Mouse (Mus musculus): ENCODE data around the gene Gjb3. TPM values are rescaled to one million over a fixed set of nuclear protein-coding genes. Genes with fewer than 3 reads are reported as not detected.

Gjb3 gene
- polyA plus RNA-seq, 1 experiment from 2014 or later, result 0.17 TPM

DNA sequence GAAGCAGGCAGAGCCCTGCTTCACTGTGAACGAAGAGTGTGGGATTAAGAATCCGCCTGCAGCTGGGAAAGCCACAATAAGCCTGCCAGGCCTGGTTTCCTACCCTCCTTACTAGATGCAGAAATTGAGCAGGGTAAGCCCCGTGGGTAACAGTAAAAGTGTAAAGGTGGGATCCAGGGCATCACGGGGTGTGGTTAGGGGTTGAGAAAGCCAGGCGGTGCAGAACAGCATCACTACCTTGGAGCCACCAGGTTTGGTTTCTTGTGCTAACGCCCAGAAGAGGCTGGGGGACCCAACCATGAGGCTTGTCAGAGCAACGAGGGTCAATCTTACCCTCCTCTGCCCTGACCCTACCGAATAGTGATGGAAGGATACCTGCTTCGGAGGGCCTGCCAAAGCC, 16.1 kb downstream of the Gjb3 start:
- no peaks in the 10 kb centered on the region; the same call in 1 of the 2 replicates for H3K4me1 ChIP-seq (ENCODE audit: control insufficient read depth, insufficient read depth, low read length)
- H3K27ac ChIP-seq (ENCODE audit: low read length), result no peak overlapping the region
- H3K36me3 ChIP-seq (ENCODE audit: control insufficient read depth, insufficient read depth), result no peaks in the 10 kb centered on the region
- WGBS, result 47% methylated on average over 9 of the region's 9 CpGs
- H3K27me3 ChIP-seq (ENCODE audit: control insufficient read depth, insufficient read depth, low read length), result peaks cover 13% of the 10 kb centered on the region
- no peak for ATAC-seq (replicated peaks; ENCODE audit: extremely low read depth, insufficient read depth, low FRiP score)
- H3K9me3 ChIP-seq (replicated peaks; ENCODE audit: control insufficient read depth, low read length), result no peaks in the 10 kb centered on the region
- no peak overlapping the region; the same call in 1 of the 2 replicates for H3K4me3 ChIP-seq (ENCODE audit: low read length)
- H3K4me2 ChIP-seq (ENCODE audit: low read depth, low read length), result peak overlapping the region; percentile 91
- no peak overlapping the region; the same call in 1 of the 2 replicates for H3K9ac ChIP-seq (ENCODE audit: low read length)

DNA sequence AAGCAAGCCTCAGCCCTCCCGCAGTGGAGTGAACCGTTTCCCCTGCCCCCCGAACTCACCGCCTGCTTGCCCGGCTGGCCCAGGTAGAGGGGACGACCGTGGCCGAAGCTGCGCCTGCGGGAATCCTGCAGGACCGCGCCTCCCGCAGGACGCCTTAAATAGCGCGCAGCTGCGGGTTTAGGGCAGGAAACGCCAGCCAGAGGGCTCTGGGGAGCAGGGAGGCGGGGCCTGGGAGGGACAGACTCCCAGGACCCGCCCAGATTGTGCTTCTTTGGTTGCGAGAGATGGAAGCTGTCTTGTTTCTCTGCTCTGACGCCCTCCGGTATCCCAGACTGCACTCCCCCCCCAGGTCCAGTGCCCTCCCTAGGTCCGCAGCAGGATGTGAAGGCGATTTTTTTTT, 16.8 kb downstream of the Gjb3 start, which contains the start of gene Gja4:
Gene Gja4 (minus strand): TSS at position 179 of the 400 bp plus-strand sequence.
- WGBS, result under 1% methylated on average over 25 of the region's 25 CpGs
- Histone ChIP-seq H3K27ac (ENCODE audit: low read length) (no peak within 1 kb of the TSS), H3K4me2 (ENCODE audit: low read depth, low read length) (peak within 1 kb of the TSS; percentile 91), H3K9me3 (replicated peaks; ENCODE audit: control insufficient read depth, low read length) (no peaks in the 10 kb centered on the region), H3K4me1 (ENCODE audit: control insufficient read depth, insufficient read depth, low read length) (no peaks in the 10 kb centered on the region; the same call in 1 of the 2 replicates), H3K4me3 (ENCODE audit: low read length) (peak within 1 kb of the TSS; percentile 63), H3K36me3 (ENCODE audit: control insufficient read depth, insufficient read depth) (no peaks in the 10 kb centered on the region), H3K27me3 (ENCODE audit: control insufficient read depth, insufficient read depth, low read length) (peaks cover 13% of the 10 kb centered on the region), H3K9ac (ENCODE audit: low read length) (peak within 1 kb of the TSS; percentile 71)
- peak; percentile 86 for ATAC-seq (replicated peaks; ENCODE audit: extremely low read depth, insufficient read depth, low FRiP score)

DNA sequence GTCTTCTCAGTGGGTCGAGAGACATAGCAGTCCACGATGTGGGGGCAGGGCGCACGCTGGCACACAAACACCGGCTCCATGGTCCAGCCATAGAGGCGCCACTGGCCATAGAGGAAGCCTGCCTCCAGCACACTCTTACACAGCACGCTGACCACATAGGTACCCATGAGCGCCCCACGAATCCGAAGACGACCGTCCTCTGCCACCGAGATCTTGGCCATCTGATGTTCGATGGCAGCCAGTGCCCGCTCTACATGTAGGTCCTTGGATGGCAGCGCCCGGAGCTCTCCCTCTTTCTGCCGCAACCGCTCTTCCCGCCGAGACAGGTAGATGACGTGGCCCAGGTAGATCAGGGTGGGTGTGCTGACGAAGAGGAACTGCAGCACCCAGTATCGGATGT, 18.3 kb downstream of the Gjb3 start:
- 53% methylated on average over 24 of the region's 24 CpGs for WGBS

DNA sequence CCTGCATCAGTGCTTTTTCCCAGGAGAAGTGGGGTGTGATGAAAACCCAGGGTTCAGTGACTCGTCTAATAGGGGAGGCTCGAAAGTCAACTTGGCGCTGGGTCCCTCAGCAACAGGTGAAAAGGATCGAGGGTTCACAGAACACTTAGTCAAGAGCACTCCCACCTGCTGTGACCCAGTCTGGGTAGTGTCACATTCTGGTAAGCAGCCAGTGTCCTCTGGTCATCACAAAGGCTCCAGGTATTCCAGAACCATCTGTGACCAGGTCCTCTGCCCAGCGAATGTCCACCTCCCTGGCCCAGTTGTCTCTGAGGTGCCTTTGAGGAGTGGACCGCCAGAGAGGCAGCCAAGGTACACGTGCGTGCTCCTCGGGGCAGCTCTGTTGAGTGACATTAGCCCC, 19.1 kb downstream of the Gjb3 start:
- Histone ChIP-seq H3K27me3 (ENCODE audit: control insufficient read depth, insufficient read depth, low read length) (peaks cover 13% of the 10 kb centered on the region), H3K27ac (ENCODE audit: low read length) (no peak overlapping the region), H3K9me3 (replicated peaks; ENCODE audit: control insufficient read depth, low read length) (no peaks in the 10 kb centered on the region), H3K4me1 (ENCODE audit: control insufficient read depth, insufficient read depth, low read length) (no peaks in the 10 kb centered on the region; the same call in 1 of the 2 replicates), H3K9ac (ENCODE audit: low read length) (peak overlapping the region; percentile 18; the same call in 1 of the 2 replicates), H3K4me3 (ENCODE audit: low read length) (peak overlapping the region; percentile 63; the same call in 1 of the 2 replicates), H3K36me3 (ENCODE audit: control insufficient read depth, insufficient read depth) (no peaks in the 10 kb centered on the region), H3K4me2 (ENCODE audit: low read depth, low read length) (peak overlapping the region; percentile 11; the same call in 1 of the 2 replicates)
- no peak for ATAC-seq (replicated peaks; ENCODE audit: extremely low read depth, insufficient read depth, low FRiP score)
- WGBS, result 44% methylated on average over 9 of the region's 9 CpGs

More for the DNA sequence above, 18.3 kb downstream of the Gjb3 start:
- peak overlapping the region; percentile 63 for H3K4me3 ChIP-seq (ENCODE audit: low read length)
- no peaks in the 10 kb centered on the region for H3K9me3 ChIP-seq (replicated peaks; ENCODE audit: control insufficient read depth, low read length)
- peak overlapping the region; percentile 91 for H3K4me2 ChIP-seq (ENCODE audit: low read depth, low read length)
- H3K27ac ChIP-seq (ENCODE audit: low read length), result no peak overlapping the region
- no peaks in the 10 kb centered on the region; the same call in 1 of the 2 replicates for H3K4me1 ChIP-seq (ENCODE audit: control insufficient read depth, insufficient read depth, low read length)
- ATAC-seq (replicated peaks; ENCODE audit: extremely low read depth, insufficient read depth, low FRiP score), result no peak
- H3K27me3 ChIP-seq (ENCODE audit: control insufficient read depth, insufficient read depth, low read length), result peaks cover 13% of the 10 kb centered on the region
- H3K36me3 ChIP-seq (ENCODE audit: control insufficient read depth, insufficient read depth), result no peaks in the 10 kb centered on the region
- peak overlapping the region; percentile 18; the same call in 1 of the 2 replicates for H3K9ac ChIP-seq (ENCODE audit: low read length)

DNA sequence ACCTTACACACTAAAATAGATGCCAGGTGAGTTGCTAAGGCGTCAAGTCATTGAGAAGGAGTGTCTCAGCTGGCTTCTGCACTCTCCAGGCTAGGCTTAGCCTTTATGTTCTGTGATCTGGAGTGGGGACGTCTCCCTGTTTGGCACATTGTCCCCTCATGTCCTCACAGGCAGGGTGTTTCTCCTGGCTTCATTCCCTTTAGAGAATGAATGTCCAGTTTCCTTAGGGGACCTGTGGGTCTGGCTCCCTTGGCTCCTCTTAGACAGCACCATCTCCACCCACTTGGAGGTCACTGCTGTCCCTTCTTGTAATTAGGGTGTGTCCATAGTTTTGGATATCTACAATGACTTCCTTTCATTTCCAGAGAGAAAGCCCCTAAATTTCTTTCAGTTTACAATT, 23.7 kb downstream of the Gjb3 start:
- no peak for ATAC-seq (replicated peaks; ENCODE audit: extremely low read depth, insufficient read depth, low FRiP score)
- no peaks in the 10 kb centered on the region for H3K4me1 ChIP-seq (ENCODE audit: control insufficient read depth, insufficient read depth, low read length)
- no peaks in the 10 kb centered on the region for H3K36me3 ChIP-seq (ENCODE audit: control insufficient read depth, insufficient read depth)
- H3K4me3 ChIP-seq (ENCODE audit: low read length), result no peak overlapping the region
- WGBS, result 38% methylated on average over 2 of the region's 2 CpGs
- no peak overlapping the region for H3K9ac ChIP-seq (ENCODE audit: low read length)
- peaks cover 3% of the 10 kb centered on the region; the same call in 1 of the 2 replicates for H3K27me3 ChIP-seq (ENCODE audit: control insufficient read depth, insufficient read depth, low read length)
- no peak overlapping the region for H3K4me2 ChIP-seq (ENCODE audit: low read depth, low read length)
- no peaks in the 10 kb centered on the region for H3K9me3 ChIP-seq (replicated peaks; ENCODE audit: control insufficient read depth, low read length)
- H3K27ac ChIP-seq (ENCODE audit: low read length), result no peak overlapping the region

DNA sequence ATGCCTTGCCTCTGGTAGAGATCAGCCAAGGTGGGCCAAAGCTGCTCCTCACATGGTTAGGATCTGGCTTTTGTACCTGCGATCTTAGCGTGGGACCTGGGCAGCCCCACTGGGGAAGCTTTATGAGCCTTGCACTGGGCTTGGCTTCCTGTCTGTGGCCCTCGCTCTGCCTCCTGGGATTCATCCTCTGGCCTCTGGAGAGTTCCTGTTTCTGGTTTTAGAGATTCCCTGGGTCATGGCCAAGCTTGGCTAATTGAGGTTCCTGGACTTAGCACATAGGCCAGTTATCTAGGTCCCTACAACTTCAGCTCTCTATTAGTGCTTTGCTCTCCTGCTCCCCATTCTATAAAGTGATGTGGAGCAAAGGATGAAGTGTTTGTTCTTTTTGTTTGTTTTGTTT, 26.8 kb downstream of the Gjb3 start:
- no peaks in the 10 kb centered on the region for H3K36me3 ChIP-seq (ENCODE audit: control insufficient read depth, insufficient read depth)
- H3K27me3 ChIP-seq (ENCODE audit: control insufficient read depth, insufficient read depth, low read length), result no peaks in the 10 kb centered on the region
- H3K27ac ChIP-seq (ENCODE audit: low read length), result no peak overlapping the region
- ATAC-seq (replicated peaks; ENCODE audit: extremely low read depth, insufficient read depth, low FRiP score), result no peak
- 69% methylated on average over 3 of the region's 3 CpGs for WGBS
- H3K9me3 ChIP-seq (replicated peaks; ENCODE audit: control insufficient read depth, low read length), result no peaks in the 10 kb centered on the region
- H3K4me2 ChIP-seq (ENCODE audit: low read depth, low read length), result no peak overlapping the region
- no peak overlapping the region for H3K9ac ChIP-seq (ENCODE audit: low read length)
- H3K4me3 ChIP-seq (ENCODE audit: low read length), result no peak overlapping the region
- H3K4me1 ChIP-seq (ENCODE audit: control insufficient read depth, insufficient read depth, low read length), result no peaks in the 10 kb centered on the region

DNA sequence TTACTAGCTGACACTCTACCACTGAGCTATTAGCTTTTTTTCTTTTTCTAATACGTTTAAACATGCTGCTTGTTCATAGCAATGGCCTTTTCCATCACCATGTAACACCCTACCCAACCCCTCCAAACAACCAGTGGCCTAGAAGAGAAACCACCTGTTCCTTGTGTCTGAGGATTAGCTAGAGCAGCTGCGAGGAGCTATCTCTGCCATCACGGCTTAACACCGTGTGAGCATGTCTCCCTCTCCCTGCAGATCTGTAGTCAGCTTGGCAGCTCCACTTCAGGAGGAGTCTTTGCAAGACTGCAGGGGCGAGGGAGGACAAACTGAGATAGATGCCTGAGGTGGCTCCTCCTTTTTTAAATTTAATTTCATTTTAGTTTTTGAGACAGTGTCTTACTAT, 30.1 kb downstream of the Gjb3 start:
- H3K4me3 ChIP-seq (ENCODE audit: low read length), result no peak overlapping the region
- no peaks in the 10 kb centered on the region for H3K36me3 ChIP-seq (ENCODE audit: control insufficient read depth, insufficient read depth)
- no peak for ATAC-seq (replicated peaks; ENCODE audit: extremely low read depth, insufficient read depth, low FRiP score)
- H3K9me3 ChIP-seq (replicated peaks; ENCODE audit: control insufficient read depth, low read length), result no peaks in the 10 kb centered on the region
- H3K4me1 ChIP-seq (ENCODE audit: control insufficient read depth, insufficient read depth, low read length), result no peaks in the 10 kb centered on the region
- WGBS, result 46% methylated on average over 5 of the region's 5 CpGs
- H3K9ac ChIP-seq (ENCODE audit: low read length), result no peak overlapping the region
- no peak overlapping the region for H3K27ac ChIP-seq (ENCODE audit: low read length)
- H3K4me2 ChIP-seq (ENCODE audit: low read depth, low read length), result no peak overlapping the region
- H3K27me3 ChIP-seq (ENCODE audit: control insufficient read depth, insufficient read depth, low read length), result no peaks in the 10 kb centered on the region

DNA sequence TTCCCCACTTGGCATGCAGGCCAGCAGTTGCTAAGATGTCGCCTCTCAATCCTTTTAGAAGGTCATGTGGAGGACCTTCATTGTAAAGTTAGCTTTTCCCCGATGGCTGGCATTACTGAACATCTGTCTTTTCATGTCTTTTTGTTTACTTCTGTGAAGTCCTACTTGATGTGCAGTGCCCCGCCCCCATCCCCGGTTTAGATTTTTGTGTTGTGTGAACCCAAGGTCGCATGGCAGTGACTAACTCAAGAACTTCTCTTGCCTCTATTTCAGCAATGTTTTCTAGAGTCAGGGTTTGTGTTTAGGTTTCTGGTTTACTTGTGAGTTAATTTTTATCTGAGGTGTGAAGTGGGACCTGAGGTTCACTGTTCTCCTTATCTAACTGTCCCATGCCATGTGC, 38.0 kb downstream of the Gjb3 start:
- no peak for ATAC-seq (replicated peaks; ENCODE audit: extremely low read depth, insufficient read depth, low FRiP score)
- no peaks in the 10 kb centered on the region for H3K36me3 ChIP-seq (ENCODE audit: control insufficient read depth, insufficient read depth)
- no peak overlapping the region for H3K9ac ChIP-seq (ENCODE audit: low read length)
- no peaks in the 10 kb centered on the region for H3K27me3 ChIP-seq (ENCODE audit: control insufficient read depth, insufficient read depth, low read length)
- no peak overlapping the region for H3K27ac ChIP-seq (ENCODE audit: low read length)
- H3K4me3 ChIP-seq (ENCODE audit: low read length), result no peak overlapping the region
- no peak overlapping the region for H3K4me2 ChIP-seq (ENCODE audit: low read depth, low read length)
- WGBS, result 82% methylated on average over 5 of the region's 5 CpGs
- H3K4me1 ChIP-seq (ENCODE audit: control insufficient read depth, insufficient read depth, low read length), result no peaks in the 10 kb centered on the region; the same call in 1 of the 2 replicates
- H3K9me3 ChIP-seq (replicated peaks; ENCODE audit: control insufficient read depth, low read length), result no peaks in the 10 kb centered on the region

DNA sequence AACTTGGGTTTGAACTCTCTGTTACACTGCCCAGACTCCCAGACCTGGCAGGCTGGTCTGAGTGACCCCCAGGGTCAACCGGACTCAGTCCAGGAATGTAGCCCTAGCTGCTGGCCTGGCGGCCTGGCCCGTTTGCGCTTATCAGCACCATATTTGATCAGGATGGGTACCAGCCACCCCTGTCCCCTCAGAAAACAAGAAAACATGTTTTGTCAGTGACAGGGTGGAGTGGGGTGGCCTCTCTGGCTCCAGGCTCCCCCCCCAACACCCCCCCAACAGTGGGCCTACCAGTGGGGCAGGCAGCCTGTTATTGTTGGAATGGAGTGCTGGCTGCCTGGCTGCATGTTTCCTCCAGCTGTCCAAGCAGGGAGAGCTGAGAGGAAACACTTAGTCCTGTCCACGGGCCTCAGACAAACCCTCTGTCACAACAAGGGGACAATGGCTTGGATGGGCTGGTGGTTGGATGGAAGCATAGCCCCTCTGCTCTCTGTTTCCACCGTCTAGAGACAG, 41.5 kb downstream of the Gjb3 start:
- ATAC-seq (replicated peaks; ENCODE audit: extremely low read depth, insufficient read depth, low FRiP score), result peak; percentile 82
- no peaks in the 10 kb centered on the region; the same call in 1 of the 2 replicates for H3K4me1 ChIP-seq (ENCODE audit: control insufficient read depth, insufficient read depth, low read length)
- WGBS, result 38% methylated on average over 6 of the region's 6 CpGs
- H3K9ac ChIP-seq (ENCODE audit: low read length), result no peak overlapping the region
- 0 out of 2 replicates have a peak overlapping the region, but pooled peaks have one; percentile 15 for H3K27ac ChIP-seq (ENCODE audit: low read length)
- H3K4me2 ChIP-seq (ENCODE audit: low read depth, low read length), result no peak overlapping the region
- no peaks in the 10 kb centered on the region for H3K9me3 ChIP-seq (replicated peaks; ENCODE audit: control insufficient read depth, low read length)
- no peaks in the 10 kb centered on the region for H3K36me3 ChIP-seq (ENCODE audit: control insufficient read depth, insufficient read depth)
- no peak overlapping the region for H3K4me3 ChIP-seq (ENCODE audit: low read length)
- no peaks in the 10 kb centered on the region for H3K27me3 ChIP-seq (ENCODE audit: control insufficient read depth, insufficient read depth, low read length)
